Mouse (Mus musculus) regulatory T cell (primary cell): Measurements from ENCODE around the gene Zbed3.

ENCODE experiments used
- in situ Hi-C: fragments of 300-600 bp; cut with MboI, MseI; formaldehyde crosslinking; loops from one replicate; pipeline ENCODE4 v1.15.1; 2025; ENCODE audit warnings: high pct_unique_total_duplicates

Zbed3 gene

GRCm38 (mm10) chr13:95323400-95323799, at the start of gene Zbed3:
TSS of gene Zbed3 (plus strand) at chr13:95323612.
- in situ Hi-C loops: no loop called here

- in situ Hi-C loops: no loop called here
Measured at GRCm38 (mm10) chr13:95278426-95279025, 44.9 kb upstream of the Zbed3 start.

GRCm38 (mm10) chr13:95281740-95282673, 41.4 kb upstream of the Zbed3 start:
- in situ Hi-C loops: no loop called here

GRCm38 (mm10) chr13:95286989-95287388, 36.4 kb upstream of the Zbed3 start:
- in situ Hi-C loops: no loop called here

- in situ Hi-C loops: no loop called here
Measured at GRCm38 (mm10) chr13:95288027-95288426, 35.4 kb upstream of the Zbed3 start.

GRCm38 (mm10) chr13:95291983-95292382, 31.4 kb upstream of the Zbed3 start:
- in situ Hi-C loops: no loop called here

GRCm38 (mm10) chr13:95299956-95300355, 23.5 kb upstream of the Zbed3 start:
- in situ Hi-C loops: no loop called here

- in situ Hi-C loops: no loop called here
Measured at GRCm38 (mm10) chr13:95306596-95306995, 16.8 kb upstream of the Zbed3 start.

GRCm38 (mm10) chr13:95307100-95307655, 16.2 kb upstream of the Zbed3 start:
- in situ Hi-C loops: no loop called here

GRCm38 (mm10) chr13:95312016-95312415, 11.4 kb upstream of the Zbed3 start:
- in situ Hi-C loops: no loop called here

- in situ Hi-C loops: no loop called here
Measured at GRCm38 (mm10) chr13:95319153-95319552, 4.3 kb upstream of the Zbed3 start.

- in situ Hi-C loops: no loop called here
Measured at GRCm38 (mm10) chr13:95320451-95320850, 3.0 kb upstream of the Zbed3 start.

- in situ Hi-C loops: no loop called here
Measured at GRCm38 (mm10) chr13:95323950-95324625, 676 bp downstream of the Zbed3 start.

GRCm38 (mm10) chr13:95324626-95325079, 1.2 kb downstream of the Zbed3 start:
- in situ Hi-C loops: no loop called here

GRCm38 (mm10) chr13:95325080-95325906, 1.9 kb downstream of the Zbed3 start:
- in situ Hi-C loops: no loop called here

- in situ Hi-C loops: no loop called here
Measured at GRCm38 (mm10) chr13:95325907-95326550, 2.6 kb downstream of the Zbed3 start.

GRCm38 (mm10) chr13:95326611-95327344, 3.4 kb downstream of the Zbed3 start:
- in situ Hi-C loops: no loop called here

- in situ Hi-C loops: no loop called here
Measured at GRCm38 (mm10) chr13:95327345-95327741, 3.9 kb downstream of the Zbed3 start.

GRCm38 (mm10) chr13:95328767-95329166, 5.4 kb downstream of the Zbed3 start:
- in situ Hi-C loops: no loop called here

GRCm38 (mm10) chr13:95330507-95330906, 7.1 kb downstream of the Zbed3 start:
- in situ Hi-C loops: no loop called here
